Mouse (Mus musculus): Measurements from ENCODE around the gene Zar1l.

- TF ChIP-seq POLR2A (IDR thresholded peaks at IDR 0.05; ENCODE audit: extremely low read depth, insufficient read depth, low read length) (no peak), CTCF (IDR thresholded peaks at IDR 0.05; ENCODE audit: low read depth, low read length) (no peak)
Measured at GRCm38 (mm10) chr5:150561376-150561775, 43.4 kb upstream of the Zar1l start.

All from liver, adult 2 months (tissue).